Mouse (Mus musculus): ENCODE measurements around the gene Tpmt. TPM values are rescaled to one million over a fixed set of nuclear protein-coding genes. Genes with fewer than 3 reads are reported as not detected.

Tpmt gene
- total RNA-seq (2021) = 1 to 10 TPM; 6.1 to 6.7 TPM
- long read RNA-seq, experiment 1, transcript Tpmt-201 (9 exons, 2,708 nt) = major isoform, 6 of 13 reads
- long read RNA-seq, experiment 1, partial matches to known transcripts = 0 of 13 reads
- long read RNA-seq, experiment 1, other reads (novel, unspliced or antisense) = 7 of 13 reads
- long read RNA-seq, experiment 2, partial matches to known transcripts = 0 of 6 reads
- long read RNA-seq, experiment 2, other reads (novel, unspliced or antisense) = 5 of 6 reads

GRCm38 (mm10) chr13:47044617-47044947 lies at the start of gene Tpmt:
Gene Tpmt (minus strand): TSS chr13:47044737.
- DNase-seq = peak; percentile 7 to 12
- intact Hi-C loops (cut with DNase I) = no loop called here

GRCm38 (mm10) chr13:47093791-47094190 lies 49.3 kb upstream of the Tpmt start:
- intact Hi-C loops (cut with DNase I) = no loop called here
- DNase-seq = no peak

- intact Hi-C loops (cut with DNase I) = no loop called here
- DNase-seq = no peak
Observed at GRCm38 (mm10) chr13:47089271-47089670, 44.7 kb upstream of the Tpmt start.

GRCm38 (mm10) chr13:47088433-47088832 lies 43.9 kb upstream of the Tpmt start:
- intact Hi-C loops (cut with DNase I) = no loop called here
- DNase-seq = no peak

- DNase-seq = no peak
Observed at GRCm38 (mm10) chr13:47080905-47081505, 36.5 kb upstream of the Tpmt start.

GRCm38 (mm10) chr13:47078799-47079198 lies 34.3 kb upstream of the Tpmt start:
- intact Hi-C loops (cut with DNase I) = no loop called here
- no peak for DNase-seq

More at GRCm38 (mm10) chr13:47080905-47081505, 36.5 kb upstream of the Tpmt start:
- intact Hi-C loops (cut with DNase I) = no loop called here

- intact Hi-C loops (cut with DNase I) = no loop called here
- DNase-seq = no peak
Observed at GRCm38 (mm10) chr13:47077367-47077766, 32.8 kb upstream of the Tpmt start.

- DNase-seq = no peak
- intact Hi-C loops (cut with DNase I) = no loop called here
Observed at GRCm38 (mm10) chr13:47076156-47076555, 31.6 kb upstream of the Tpmt start.

GRCm38 (mm10) chr13:47072484-47072883 lies 27.9 kb upstream of the Tpmt start:
- intact Hi-C loops (cut with DNase I) = no loop called here
- DNase-seq = no peak

- intact Hi-C loops (cut with DNase I) = no loop called here
- DNase-seq = no peak
Observed at GRCm38 (mm10) chr13:47071871-47072270, 27.3 kb upstream of the Tpmt start.

- intact Hi-C loops (cut with DNase I) = no loop called here
Observed at GRCm38 (mm10) chr13:47070329-47071080, 26.0 kb upstream of the Tpmt start.

GRCm38 (mm10) chr13:47067001-47067400 lies 22.5 kb upstream of the Tpmt start:
- intact Hi-C loops (cut with DNase I) = no loop called here
- no peak for DNase-seq

More at GRCm38 (mm10) chr13:47070329-47071080, 26.0 kb upstream of the Tpmt start:
- no peak for DNase-seq

- no peak for DNase-seq
- intact Hi-C loops (cut with DNase I) = no loop called here
Observed at GRCm38 (mm10) chr13:47066516-47066915, 22.0 kb upstream of the Tpmt start.

GRCm38 (mm10) chr13:47063985-47064760 lies 19.6 kb upstream of the Tpmt start:
- intact Hi-C loops (cut with DNase I) = no loop called here
- DNase-seq = no peak

GRCm38 (mm10) chr13:47062756-47063155 lies 18.2 kb upstream of the Tpmt start:
- no peak for DNase-seq
- intact Hi-C loops (cut with DNase I) = no loop called here

- DNase-seq = no peak
- intact Hi-C loops (cut with DNase I) = no loop called here
Observed at GRCm38 (mm10) chr13:47056781-47057180, 12.2 kb upstream of the Tpmt start.

GRCm38 (mm10) chr13:47056126-47056525 lies 11.6 kb upstream of the Tpmt start:
- intact Hi-C loops (cut with DNase I) = no loop called here
- DNase-seq = no peak

- no peak for DNase-seq
- intact Hi-C loops (cut with DNase I) = no loop called here
Observed at GRCm38 (mm10) chr13:47053971-47054370, 9.4 kb upstream of the Tpmt start.

- DNase-seq = no peak
- intact Hi-C loops (cut with DNase I) = no loop called here
Observed at GRCm38 (mm10) chr13:47050009-47050408, 5.5 kb upstream of the Tpmt start.

GRCm38 (mm10) chr13:47047996-47048395 lies 3.5 kb upstream of the Tpmt start:
- intact Hi-C loops (cut with DNase I) = no loop called here
- peak in 1 of 2 experiments; percentile 18 for DNase-seq

Data from heart, postnatal 14 days (tissue).